Mouse (Mus musculus) ovary, postnatal 10 days (tissue): ENCODE measurements around the gene Tmco5.
"Not testable (repeated sequence)": the region's sequence is repeated elsewhere in the genome, so short reads cannot be mapped to it uniquely, and the experiment has no call there.

Experiments
- DNase-seq: peaks from one replicate; pipeline ENCODE4 v3.0.0; 2022; ENCODE audit warnings: low spot score

Gene Tmco5

DNA sequence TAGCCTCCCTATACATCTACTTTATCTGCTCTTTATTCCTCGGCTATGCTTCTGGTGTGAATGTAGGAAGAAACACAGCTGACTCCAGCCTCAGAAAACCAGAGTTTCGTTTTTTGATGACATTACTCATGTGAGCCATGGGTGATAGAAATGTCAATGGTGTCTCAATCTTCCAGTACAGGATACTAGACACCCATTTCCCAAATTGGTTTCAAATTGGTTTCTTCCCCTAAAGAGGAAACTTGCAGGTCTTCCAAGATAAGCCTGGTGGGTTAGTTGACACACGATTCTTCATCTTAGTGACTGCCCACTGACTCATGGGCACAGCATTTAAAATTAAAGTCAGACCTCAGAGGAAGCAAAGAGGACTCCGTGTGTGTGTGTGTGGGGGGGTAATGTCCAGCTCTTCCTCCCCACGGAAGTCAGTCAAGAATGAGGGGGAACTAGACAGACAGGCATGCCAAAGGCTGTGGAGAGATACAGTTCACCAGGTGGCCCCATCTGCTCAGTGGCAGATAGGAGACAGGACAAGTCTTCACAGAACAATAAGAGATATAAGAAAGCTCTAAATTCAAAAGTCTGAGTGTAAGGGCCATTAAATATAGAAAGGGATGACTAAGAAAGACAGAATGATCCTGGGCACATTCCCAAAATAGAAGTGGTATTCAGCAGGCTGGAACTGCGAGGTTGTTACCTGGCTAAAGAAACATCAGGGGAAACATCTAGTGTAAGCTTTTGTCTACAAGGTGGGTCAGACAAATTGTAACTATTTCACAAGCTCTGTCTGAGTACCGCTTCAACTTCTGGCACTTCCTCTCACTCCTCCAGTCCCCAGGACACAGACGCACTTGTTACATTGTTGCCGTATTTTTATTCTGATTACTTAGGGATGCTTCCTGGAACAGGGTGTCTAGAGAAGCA lies 44.3 kb downstream of the Tmco5 start:
- no peak for DNase-seq

- no peak for DNase-seq
Measured at GRCm38 (mm10) chr2:116923684-116924083, 45.2 kb downstream of the Tmco5 start.

DNA sequence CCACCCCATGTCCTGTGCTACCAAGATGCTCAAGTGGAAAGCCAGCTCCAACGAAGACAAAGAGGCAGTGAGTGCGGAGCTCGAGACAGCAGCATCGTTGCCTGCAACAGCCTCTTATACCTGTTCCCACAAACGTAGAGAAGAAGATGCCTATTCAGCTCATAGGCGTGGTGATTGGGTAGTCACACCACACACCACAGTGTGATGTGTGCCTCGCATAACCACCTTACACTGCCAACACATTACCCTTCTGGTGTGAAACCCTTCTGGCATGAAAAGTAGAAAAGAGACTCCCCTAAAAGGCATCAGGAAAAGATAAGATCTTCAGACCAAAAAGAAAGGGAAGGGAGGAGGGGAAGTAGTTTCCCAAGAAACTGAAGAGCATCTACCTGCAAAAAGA lies 45.8 kb downstream of the Tmco5 start:
- no peak for DNase-seq

DNA sequence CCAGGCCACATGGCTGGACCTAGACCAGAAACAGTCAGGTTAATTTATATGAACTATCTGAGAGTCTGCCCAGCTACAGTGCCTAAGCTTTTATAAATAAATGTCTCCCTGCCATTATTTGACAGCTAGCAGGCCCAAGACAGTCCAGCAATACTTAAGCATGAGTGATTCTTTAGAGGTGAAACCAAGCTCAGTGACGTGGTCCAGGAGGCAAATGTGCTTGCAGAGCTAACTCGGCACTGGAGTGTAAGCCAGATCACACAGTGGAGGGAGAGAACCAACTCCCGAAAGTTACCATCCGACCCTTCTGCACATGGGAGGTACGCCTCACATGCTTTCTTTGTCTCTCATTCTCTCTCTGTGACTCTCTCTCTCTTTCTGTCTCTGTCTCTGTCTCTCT lies 46.7 kb downstream of the Tmco5 start:
- no peak for DNase-seq

DNA sequence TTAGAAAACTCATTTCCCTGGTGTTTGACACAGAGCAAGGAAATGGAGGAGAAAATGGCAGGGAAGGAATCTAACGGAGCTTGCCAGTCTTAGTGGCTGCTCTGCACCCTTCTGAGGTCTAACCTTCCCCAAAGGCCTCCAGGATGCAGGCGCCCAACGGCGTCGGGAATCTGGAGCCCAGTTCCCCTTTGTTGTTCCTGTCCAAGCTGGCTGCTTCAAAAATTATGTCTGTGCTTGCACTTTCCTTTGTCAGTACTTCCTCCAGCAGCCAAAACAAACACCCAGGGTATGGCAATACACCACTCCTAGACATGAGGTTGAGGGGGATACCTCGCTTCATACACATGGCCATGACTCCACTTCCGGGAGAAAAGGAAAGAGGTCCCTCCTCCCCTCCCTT lies 53.7 kb downstream of the Tmco5 start:
- no peak for DNase-seq

DNA sequence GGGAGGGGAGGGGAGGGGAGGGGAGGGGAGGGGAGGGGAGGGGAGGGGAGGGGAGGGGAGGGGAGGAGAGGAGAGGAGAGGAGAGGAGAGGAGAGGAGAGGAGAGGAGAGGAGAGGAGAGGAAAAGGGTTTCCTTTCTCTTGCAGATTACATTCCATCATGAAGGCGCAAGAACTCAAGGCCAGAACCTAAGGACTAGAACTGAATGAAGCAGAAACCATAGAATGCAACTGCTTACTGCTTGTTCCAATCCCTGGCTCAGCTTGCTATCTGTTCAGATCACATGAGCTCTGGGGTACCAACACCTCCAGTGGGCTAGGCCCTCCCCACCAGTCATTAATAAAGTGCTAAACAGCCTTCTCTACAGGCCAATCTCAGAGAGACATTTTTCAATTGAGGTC lies 55.7 kb downstream of the Tmco5 start:
- DNase-seq = not testable (repeated sequence)

DNA sequence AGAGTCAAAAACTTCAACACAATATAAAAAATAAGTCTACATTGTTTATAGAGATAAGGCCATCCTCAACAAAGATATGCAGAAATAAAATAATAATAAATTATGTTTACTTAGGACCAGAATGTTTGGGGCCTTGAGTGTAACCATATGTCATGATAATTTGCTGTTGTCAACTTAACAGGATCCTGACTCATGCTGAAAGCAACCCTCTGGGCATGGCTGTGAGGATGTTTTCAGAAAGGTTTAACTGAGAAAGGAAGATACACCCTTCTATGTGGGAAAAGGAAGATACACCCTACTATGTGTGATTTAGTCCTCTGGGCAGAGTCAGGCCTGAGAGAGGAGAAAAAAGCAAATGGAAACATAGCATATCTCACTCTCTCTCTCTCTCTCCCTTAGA lies 56.3 kb downstream of the Tmco5 start:
- DNase-seq = no peak

DNA sequence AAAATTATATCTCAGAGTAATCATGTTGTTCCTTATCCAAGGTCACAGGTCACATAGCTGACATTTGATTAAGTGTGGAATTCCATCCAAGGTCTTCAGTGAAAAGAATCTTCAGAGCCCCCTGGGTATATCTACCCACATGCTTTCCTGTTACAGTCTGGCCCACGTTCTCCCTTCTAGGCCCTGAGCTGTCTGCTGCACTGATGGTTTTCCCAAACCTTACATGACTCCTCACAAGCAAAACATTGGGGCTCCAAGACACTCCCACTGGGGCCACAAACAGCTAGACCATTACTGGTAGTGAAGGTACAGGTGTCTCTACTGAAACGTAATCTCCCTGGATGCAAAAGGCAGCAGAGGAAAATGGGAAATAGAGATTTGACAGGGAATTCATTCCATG lies 57.9 kb downstream of the Tmco5 start:
- DNase-seq = no peak

- no peak for DNase-seq
Measured at GRCm38 (mm10) chr2:116937166-116937565, 58.7 kb downstream of the Tmco5 start.

DNA sequence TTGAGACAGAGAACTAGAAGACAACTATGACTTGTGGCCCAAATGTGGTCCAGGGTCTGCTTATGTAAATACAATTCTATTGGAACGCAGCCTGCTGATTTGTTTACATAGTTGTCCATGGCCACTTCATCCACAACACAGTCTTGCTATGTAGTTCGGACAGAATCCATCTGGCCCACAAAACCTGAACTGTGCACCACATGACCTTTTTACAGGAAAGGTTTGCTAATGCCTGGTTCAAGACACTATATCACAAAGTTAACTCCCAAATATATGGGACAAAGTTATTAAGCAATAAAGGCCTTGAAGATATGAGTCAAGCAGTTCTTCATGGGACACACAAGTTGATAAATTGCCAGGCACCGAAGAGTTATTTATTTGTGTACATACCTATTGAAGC lies 63.3 kb downstream of the Tmco5 start:
- no peak for DNase-seq
